Mouse (Mus musculus): ENCODE data around the gene Ret. TPM values are rescaled to one million over a fixed set of nuclear protein-coding genes. Genes with fewer than 3 reads are reported as not detected.
A peak's percentile ranks its signal among the peaks of the same experiment; 100 is the strongest.

The Ret gene
- 1 to 10 TPM; 8.3 to 8.6 TPM for total RNA-seq (2021)

DNA sequence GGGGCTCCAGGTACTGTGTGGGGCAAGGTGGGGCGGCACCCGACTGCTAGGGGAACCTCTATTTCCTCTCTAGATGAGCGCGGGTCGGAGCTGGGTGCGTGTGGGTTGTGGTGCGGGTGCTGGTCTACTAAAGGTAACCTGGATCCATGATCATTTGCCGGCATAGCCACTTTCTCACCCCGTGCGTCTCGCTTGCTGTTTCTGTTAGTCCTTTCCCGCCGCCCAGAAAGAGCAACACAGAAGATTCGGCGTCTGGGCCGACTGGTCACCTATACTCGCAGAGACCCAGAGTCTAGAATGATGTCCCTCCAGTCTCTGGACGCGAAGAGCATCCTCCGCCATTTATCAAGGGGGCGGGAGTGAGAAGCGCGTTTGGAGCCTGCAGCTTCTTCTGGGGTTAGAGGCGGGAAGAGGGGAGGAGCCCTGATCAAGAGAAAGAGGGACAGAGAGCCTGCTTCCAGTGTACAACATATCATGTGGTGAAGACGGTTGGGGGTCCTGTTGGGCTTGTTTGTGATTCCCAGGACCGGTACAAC is at the start of gene Ret:
Ret (minus strand) TSS at position 279 of the 536 bp plus-strand sequence.
- intact Hi-C loops (cut with DNase I) = no loop called here
- DNase-seq = peak; percentile 13 to 30

DNA sequence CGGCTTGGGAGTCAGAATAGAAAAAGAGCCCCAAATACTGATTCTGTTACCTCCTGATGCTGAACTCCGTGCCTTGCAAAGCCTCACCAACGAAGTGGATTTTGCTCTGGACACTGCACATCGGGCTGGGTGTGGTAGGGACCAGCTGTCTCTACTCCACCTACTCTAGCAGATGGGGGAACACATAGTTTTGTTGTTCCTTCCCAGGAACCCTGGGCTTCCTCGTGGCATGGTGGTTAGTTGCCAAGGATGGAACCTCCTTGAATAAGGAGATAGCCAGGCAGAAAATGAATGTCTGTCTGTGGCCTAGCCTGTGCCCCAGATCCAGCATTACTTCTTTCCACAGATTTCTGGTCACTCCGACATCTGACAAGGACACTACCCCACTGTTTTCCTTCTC is 49.6 kb upstream of the Ret start:
- intact Hi-C loops (cut with DNase I) = no loop called here
- no peak for DNase-seq

DNA sequence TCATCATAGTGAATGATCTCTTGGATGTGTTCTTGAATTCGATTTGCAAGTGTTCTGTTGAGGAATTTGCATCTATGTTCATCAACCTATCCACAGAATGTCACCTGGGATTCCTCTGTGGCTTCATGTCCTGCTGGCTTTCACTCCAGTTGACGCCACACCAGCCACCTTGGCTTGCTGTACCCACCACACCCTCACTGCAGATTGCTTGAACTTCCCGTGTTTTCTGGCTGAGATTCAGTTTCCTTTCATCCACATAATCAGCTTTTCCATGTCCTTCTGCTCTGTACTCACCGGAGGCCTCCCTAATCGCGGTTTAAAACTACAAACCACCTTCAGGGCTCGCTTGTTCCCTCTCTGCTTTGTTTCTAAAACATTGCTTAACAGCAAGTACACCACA is 46.6 kb upstream of the Ret start:
- intact Hi-C loops (cut with DNase I) = no loop called here
- DNase-seq = no peak

DNA sequence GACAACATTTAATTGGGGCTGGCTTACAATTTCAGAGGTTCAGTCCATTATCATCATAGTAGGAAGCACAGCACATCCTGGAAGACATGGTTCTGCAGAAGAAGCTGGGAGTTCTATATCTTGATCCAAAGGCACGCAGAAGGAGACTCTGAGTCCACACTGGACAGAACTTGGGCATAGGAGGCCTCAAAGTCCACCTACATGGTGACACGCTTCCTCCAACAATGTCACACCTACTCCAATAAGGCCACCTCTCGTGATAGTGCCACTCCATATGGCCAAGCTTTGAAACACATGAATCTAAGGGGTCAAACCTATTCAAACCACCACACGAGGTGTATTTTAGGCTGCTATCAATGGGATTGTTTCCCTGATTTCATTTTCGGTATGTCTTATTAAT is 45.4 kb upstream of the Ret start:
- DNase-seq = no peak
- intact Hi-C loops (cut with DNase I) = no loop called here

DNA sequence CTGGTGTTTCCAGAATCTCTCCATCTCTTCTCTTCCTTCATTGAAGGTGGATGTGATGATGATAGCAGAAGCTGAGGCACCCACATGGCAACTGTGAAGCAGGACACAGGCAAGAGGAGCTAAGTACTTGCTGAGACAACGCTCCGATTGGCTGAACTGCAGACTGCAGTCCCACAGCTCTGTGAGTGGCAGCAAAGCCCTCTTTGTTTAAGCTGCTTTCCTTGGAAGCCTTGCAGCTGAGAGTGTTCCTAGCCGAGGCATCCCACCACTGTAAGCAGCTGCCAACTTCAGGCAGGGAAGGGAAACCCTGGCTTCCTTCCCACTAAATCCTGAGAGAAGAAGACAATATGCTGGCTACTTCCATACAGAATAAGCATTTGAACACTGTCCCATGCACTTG is 28.6 kb upstream of the Ret start:
- peak in 1 of 2 experiments; percentile 15 for DNase-seq
- intact Hi-C loops (cut with DNase I) = no loop called here

DNA sequence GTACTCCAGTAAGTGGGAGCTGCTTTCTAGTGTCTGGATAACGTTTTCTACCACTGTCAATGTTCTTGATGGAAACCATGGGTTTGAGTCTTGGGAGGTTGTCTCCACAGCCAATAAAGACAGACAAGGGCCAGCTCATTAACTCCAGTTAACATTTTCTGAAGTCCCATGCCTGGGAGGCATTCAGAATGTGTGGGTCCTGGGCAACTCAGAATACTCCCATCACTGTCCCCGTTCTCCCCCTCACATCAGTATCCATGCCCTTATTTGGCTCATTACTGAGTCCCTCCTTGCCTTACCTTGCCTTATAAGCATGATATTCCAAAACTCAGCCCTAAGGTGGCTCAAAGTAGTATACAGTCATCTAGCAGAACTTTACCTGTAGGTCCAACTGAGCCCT is 25.0 kb upstream of the Ret start:
- DNase-seq = no peak
- intact Hi-C loops (cut with DNase I) = no loop called here

DNA sequence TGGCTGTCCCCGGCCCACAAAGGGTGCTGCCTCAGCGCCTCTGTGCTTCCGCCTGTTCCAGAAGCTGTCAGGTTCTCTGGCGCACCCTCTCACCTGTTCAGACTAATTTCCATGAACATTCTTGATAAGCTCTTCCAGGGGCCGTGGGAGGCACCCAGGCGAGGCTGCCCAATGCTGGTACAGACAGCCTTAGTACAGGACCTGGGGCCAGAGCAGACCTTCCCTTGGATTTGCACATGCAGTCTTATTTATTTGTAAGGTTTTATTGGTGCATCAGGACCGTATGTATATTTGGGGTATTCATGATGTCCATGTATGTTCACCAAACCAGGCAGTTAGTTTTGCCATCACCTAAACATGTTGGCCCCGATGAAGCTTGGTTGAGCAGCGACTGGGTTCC is 18.2 kb upstream of the Ret start:
- intact Hi-C loops (cut with DNase I) = no loop called here
- DNase-seq = no peak

DNA sequence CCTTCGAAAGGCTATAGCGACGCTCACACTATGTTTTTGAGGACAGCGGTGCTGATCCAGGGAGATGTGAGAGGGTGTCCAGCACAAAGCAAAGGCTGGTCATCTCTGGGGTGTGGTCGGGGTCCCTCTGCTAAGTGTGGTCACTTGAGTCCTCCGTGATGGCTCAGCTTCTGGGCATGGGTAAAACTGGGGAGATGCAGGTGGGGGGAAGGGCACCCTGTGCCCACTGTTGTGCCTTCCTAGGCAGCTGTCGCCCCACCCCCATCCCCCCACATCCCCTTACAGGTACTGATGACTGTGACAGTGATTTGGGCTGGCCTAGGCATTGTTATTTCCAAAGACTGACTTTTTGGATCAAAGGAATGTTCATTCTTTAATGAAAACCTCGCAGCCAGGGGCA is 10.8 kb upstream of the Ret start:
- intact Hi-C loops (cut with DNase I) = no loop called here
- DNase-seq = no peak

DNA sequence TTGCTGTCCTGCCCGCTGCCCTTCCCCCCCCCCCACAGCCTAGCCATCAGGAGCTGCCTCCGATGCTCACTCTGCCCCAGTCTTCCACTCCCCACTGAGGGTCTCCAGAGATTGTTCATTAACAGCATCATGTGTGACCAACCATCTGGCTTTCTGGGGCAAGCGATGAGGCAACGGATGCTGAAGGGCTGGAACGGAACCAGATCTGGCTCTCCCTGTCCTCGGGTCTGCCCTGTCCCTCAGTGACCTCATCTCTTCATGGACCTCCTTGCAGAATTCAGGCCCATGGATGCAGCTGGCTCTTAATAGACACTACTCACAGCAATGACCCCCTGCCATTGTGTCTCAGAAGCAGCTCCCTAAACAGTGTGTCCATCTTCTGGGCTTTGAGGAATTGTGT is 8.9 kb upstream of the Ret start:
- intact Hi-C loops (cut with DNase I) = no loop called here
- DNase-seq = peak; percentile 20 to 45

DNA sequence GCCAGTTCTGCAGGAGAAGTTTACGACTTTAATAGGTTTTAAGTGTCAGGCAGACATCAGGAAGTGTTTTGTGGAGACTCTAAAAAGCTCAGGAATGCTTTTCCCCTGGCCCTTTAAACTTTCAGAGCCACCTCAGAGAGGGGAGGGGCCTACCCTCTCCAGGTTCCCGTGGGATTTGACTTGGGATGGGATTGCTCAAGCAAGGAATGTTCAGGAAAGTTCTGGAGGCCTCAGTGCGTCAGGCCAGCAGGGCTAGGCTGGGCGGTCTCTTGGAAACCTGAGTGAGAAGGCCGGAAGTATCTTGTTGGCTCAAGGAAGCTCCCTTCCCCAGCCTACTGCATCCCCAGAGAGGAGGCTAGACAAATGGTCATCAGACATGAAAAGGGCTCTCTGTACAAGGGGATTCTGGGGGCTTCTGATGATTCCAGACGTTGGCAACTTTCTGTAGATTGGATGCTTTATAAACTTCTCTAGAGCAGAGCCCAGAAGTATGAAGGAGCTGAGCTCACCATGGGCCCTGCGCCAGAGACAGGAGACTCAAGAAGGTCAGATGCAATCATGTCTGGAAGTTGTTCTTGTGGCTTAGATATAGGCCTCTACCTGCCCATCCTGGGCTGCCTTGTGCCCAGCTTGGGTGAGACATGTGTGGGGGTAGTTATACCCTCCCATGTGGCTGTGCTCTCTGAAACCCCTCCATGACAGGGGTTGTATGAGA is 7.8 kb upstream of the Ret start:
- intact Hi-C loops (cut with DNase I) = no loop called here
- peak; percentile 52 to 61 for DNase-seq

DNA sequence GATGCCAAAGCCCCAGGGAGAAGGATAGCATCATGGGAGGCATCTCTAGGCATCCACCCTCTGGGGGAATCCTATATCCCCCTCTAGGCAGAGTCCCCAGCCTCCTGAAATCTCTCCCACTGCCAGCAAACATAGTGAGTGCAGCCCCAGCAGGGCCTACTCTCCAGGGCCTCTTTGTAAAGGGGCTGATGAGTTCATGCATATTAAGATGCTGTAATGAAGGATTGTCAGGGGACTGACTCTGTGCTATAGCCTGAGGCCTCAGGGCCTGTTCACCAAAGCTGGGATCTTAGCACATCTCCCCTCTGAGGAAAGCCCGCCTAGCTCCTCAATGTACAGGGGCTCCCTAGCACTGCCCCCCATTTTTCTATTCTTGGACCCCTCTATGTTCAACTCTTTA is 6.6 kb upstream of the Ret start:
- intact Hi-C loops (cut with DNase I) = no loop called here
- no peak for DNase-seq

DNA sequence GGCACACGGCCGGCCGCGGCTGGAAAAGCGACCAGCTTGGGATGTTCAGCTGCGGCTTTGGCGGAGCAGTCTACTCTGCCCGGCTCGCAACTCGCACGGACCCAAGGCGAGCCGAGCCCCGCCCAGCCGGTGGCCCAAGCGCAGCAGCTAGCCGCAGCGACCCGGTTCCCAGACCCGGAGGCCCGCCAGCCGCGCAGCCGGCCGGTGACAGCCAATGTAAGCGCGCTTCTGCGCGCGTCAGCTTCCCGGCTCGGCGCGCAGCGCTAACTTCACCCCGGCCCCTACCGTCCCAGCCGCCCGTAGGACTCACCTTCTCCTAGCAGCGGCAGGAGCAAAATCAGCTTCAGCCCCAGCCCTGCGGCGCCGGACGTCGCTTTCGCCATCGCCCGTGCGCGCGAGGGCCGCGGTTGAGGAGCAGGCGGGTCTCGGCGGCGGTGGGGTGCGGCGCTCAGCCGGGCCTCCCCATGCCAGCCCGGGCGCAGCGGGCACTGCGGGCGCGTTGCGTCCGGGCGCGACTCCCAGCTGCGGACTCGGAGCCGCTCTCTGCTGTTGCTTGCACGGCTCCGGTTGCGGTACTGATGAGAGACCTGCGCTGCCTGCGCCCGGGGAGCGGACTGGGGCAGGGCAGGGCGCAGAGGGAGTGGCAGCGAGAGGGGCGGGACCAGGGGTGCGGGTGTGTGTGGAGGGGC is 623 bp downstream of the Ret start:
- intact Hi-C loops (cut with DNase I) = no loop called here
- DNase-seq = peak; percentile 56 to 58

DNA sequence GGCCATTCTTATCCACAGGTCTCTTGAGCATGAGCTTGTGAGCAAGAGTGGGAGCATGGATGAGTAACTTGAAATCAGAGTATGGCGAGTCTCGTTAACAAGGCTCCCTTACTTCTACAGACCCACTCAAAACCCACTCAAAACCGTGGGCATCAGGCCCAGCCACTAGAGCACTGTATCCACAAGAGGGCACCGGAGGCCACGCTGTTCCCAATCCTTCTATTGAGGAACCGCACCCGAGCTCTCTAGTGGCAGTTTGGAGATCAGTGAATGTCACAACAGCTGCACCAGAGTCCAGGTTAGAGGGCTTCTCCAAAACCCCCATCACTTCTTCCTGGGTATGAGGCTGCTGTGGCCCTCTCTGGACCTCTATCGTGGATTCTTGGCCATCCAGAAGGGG is 2.4 kb downstream of the Ret start:
- DNase-seq = peak; percentile 56 to 78
- intact Hi-C loops (cut with DNase I) = loop anchor here (1.0 kb wide), 1 partner anchor 184 kb away; no protein-coding TSS in a partner anchor

DNA sequence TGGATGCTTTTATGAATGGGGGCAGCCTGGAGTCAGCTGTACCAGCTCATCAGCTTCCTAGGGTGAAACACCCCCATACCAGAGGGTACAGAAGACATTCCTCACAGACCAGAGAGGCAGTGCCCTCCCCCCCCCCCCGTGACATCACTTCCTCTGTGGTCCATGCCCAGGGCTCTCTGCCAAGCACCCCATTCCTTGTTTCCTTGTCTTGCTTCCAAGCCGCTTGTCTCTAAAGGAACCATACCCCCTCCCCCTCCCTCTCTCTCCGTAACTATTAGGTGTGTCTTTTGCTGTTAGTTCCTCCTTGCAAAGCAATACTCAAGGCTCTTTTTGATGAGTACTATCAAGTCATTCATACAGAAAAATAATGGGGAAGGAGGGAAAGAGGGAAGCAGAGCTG is 4.6 kb downstream of the Ret start:
- DNase-seq = no peak
- intact Hi-C loops (cut with DNase I) = no loop called here

DNA sequence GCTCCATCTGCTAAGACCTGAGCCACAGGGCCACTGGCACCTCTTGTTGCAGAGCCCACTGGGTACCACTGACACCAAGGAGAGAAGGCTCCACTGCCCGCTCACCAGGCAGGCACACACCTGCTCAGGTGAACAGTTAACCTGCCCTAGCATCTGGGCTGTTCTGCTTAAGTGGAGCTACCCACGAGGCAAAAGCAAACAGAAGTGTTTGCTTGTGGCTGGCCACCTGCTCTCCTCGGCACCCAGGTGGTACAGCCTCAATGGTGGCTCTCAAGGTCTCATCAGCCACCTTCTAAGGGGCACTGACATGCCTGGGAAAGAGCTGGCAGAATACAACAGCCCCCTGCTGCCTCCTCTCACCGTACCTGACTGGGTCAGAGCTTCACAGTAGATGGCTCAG is 5.3 kb downstream of the Ret start:
- no peak for DNase-seq
- intact Hi-C loops (cut with DNase I) = no loop called here

DNA sequence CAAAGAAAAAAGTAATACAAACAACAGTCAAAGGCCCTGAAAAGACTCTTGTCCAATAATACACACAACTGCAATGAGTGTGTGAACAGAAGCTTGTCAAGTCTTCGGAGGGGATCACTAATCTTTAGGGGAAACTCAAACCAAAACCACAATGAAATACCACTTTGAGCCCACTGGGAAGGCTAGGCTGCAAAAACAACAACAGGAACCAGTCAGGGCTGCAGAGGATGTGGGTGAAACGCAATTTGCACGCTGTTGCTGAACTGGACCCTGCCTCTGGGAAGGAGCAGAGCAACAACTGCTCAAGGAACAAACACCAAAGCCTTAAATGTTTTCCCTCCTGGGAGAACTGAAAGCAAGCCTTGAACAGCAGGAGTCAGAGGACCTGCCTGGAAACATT is 7.8 kb downstream of the Ret start:
- no peak for DNase-seq
- intact Hi-C loops (cut with DNase I) = no loop called here

DNA sequence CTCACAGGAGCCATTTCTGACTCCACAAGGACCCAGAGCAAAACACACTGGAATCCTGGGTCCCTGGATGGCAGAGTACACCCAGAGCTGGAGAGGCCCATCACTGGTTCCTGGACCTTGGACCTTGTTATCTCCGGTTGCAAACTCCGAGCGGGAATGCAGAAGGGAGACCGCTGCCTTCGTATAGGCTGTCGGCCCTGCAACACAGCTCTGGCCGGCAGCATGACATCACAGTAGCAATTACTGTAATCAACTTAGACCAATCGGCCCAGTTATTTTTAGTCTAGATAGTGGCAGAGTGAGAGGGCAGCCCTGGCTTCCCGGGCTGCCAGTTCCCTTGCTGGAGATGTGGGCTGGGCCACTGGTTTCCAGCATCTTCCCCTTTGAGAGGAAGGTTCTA is 8.9 kb downstream of the Ret start:
- no peak for DNase-seq
- intact Hi-C loops (cut with DNase I) = no loop called here

DNA sequence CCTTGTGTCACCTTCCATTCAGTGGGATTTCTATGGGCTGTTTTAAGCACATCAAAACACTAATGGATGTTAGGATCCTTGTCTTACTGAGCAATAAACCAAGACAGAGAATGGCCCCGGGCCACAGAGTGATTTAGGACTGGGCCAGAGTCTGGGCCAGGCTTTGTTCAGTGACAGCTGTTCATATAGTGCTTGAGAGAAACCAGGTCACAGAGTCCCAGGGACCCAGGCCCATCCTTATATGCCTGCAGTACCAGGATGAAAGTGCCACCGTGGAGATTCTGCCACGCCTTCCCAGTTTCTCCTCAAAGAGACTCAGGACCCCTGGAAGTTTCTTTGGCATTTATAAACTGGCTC is 10.3 kb downstream of the Ret start:
- intact Hi-C loops (cut with DNase I) = no loop called here
- no peak for DNase-seq

DNA sequence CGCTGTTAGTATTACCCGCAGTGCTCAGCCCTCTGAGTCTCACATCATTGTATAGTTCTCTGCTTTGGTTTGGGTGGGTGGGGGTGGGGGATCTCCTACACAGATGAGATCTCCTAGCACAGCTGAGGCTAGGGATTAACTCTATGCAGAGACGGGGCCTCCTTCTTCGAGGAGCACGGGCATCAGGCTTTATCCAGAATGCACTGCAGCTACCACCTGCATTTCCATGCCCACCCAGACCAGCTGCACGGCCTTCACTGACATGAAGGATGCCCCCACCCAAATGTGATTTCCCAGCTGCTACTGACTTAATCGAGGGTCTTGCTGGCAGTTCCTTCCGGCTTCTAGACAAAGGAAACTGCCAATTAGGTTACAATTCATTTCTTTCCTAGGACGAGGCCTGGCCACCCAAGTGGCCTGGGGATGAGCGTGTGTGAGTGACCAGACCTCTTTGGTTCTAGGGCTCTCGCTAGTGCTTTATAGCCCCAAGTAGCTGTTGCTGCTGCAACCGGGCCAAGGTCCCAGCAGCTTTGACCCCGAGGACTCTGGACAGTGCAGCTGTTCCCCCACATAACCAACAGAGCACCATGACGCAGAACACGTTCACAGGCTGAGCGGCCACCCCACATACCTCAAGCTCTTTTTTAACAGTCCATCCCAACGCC is 10.8 kb downstream of the Ret start:
- no peak for DNase-seq
- intact Hi-C loops (cut with DNase I) = no loop called here

DNA sequence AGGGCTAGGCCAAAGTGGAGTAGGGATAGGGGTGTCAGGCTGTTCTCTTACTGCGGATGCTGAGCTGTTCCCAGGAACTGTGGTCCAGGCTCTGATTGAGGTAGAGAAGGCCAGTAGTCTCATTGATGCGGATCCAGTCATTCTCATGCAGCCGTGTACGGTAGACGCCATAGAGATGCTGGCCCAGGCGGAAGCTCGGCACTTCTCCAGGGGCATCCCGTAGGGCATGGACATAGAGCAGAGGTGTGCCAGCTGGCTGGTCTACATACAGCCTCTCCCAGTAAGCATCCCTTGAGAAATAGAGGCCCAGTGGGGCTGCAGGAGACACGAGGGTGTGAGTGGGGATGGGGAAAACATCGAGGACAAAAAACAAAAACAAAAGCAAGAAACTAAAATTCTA is 13.4 kb downstream of the Ret start:
- no peak for DNase-seq
- intact Hi-C loops (cut with DNase I) = no loop called here

DNA sequence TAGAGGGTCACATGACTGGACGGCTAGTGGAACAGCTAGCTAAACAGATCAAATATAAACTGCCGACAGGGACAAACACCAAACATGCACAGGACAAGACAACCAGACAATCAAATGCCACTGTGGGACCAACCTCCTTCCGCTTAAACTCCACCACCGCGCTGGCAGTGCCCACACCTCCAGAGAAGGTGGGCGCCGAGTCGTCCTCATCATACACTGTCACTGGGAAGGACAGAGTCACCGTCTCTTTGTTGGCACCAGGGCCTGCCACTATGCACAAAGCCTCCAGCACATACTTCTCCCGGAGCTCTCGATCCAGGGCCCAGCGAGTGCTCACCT is 17.5 kb downstream of the Ret start:
- no peak for DNase-seq
- intact Hi-C loops (cut with DNase I) = no loop called here
